Mouse (Mus musculus): ENCODE results near the gene Rec114. TPM values are rescaled to one million over a fixed set of nuclear protein-coding genes. Genes with fewer than 3 reads are reported as not detected.

The Rec114 gene
- total RNA-seq, 2 experiments from 2014 or later = not detected

GRCm38 (mm10) chr9:58662791-58663190 is 81.0 kb downstream of the Rec114 start:
- no peak for DNase-seq (ENCODE audit: low spot score in 2 of 2)

DNA sequence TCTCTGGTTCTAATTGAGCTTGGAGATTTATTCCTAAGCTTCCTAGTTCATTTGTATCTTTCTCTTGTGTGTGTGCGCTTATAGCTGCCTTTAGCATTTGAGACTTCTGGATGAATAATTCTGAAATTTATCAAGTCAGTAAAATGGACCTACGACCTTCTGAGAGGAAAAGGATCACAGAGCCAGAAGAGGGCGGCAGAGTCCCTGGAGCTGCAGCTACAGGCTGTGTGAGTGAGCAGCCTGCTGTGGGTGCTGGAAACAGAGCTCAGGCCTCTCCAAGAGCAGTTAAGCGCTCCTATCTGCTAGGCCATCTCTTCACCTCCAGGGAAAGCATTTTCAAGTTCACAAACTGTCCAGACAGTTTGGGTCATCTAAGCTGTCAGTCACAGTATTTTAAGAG is 81.8 kb downstream of the Rec114 start:
- DNase-seq (ENCODE audit: low spot score in 2 of 2) = no peak

DNA sequence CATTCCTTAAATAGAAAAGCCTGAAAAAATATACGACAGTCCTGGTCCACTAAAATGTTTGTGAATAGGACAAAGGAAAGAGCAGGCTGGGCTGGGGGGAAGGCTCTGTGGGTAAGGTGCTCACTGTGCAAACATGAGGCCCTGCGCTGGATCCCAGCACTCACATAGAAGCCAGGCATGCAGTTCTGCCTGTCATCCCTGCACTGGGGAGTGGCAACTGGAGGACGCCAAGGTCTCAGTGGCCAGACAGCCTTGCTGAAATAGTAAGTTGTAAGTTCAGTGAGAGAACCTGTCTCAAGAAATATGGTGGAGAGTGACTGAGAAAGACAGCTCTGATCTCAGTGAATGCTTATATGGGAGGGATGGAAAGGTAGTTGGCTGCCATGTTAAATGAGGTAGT is 83.1 kb downstream of the Rec114 start:
- no peak for DNase-seq (ENCODE audit: low spot score in 2 of 2)

DNA sequence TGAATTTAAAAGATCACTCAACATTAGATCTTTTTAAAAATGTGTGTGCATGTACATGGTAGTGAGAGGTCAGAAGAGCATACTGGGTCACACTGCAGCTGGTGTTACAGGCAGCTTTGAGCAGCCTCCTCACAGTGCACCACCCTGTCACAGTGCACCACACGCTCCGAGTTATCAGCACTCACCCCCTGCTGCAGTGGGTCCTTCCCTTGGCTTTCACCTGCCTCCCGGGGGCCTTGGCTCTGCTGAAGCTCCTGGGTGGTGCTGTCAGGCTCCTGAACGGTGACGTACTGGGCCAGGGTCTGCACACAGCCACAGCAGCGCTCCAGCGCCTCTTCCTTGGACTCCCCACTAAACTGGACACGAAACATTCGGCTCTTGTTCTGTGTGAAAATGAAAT is 83.8 kb downstream of the Rec114 start:
- no peak for DNase-seq (ENCODE audit: low spot score in 2 of 2)

- DNase-seq (ENCODE audit: low spot score in 2 of 2) = no peak
These were observed 84.4 kb downstream of the Rec114 start for GRCm38 (mm10) chr9:58659331-58659730.

GRCm38 (mm10) chr9:58658596-58659309 is 85.0 kb downstream of the Rec114 start:
- no peak for DNase-seq (ENCODE audit: low spot score in 2 of 2)

- DNase-seq (ENCODE audit: low spot score in 2 of 2) = no peak
These were observed 85.8 kb downstream of the Rec114 start for GRCm38 (mm10) chr9:58657735-58658512.

GRCm38 (mm10) chr9:58656824-58657223 is 86.9 kb downstream of the Rec114 start:
- DNase-seq (ENCODE audit: low spot score in 2 of 2) = no peak

- DNase-seq (ENCODE audit: low spot score in 2 of 2) = no peak
These were observed 87.4 kb downstream of the Rec114 start for GRCm38 (mm10) chr9:58656396-58656795.

GRCm38 (mm10) chr9:58654494-58654893 is 89.3 kb downstream of the Rec114 start:
- DNase-seq (ENCODE audit: low spot score in 2 of 2) = no peak

DNA sequence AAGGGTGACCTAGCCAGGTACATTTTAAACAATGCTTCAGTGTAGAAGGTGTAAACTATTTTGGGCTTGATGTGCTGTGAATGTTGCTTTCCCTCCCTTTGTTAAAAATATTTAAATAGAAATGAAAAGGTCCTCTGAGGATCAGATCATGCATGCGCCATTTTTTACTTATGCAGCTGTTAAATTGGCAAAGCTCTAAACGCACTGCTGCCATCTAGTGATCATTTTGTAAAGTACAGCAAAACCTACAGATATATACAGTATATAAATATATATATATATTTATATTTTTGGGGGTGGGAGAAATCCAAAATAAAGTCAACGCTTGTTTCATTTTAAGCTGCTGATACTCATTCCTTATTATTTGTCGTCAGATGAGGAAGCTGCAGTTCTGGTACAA is 91.8 kb downstream of the Rec114 start:
- peak in 1 of 2 experiments; percentile 62 for DNase-seq (ENCODE audit: low spot score in 2 of 2)

GRCm38 (mm10) chr9:58649265-58649626 is 94.5 kb downstream of the Rec114 start:
- no peak for DNase-seq (ENCODE audit: low spot score in 2 of 2)

GRCm38 (mm10) chr9:58648406-58649264 is 95.1 kb downstream of the Rec114 start:
- no peak for DNase-seq (ENCODE audit: low spot score in 2 of 2)

- no peak for DNase-seq (ENCODE audit: low spot score in 2 of 2)
These were observed 113.3 kb downstream of the Rec114 start for GRCm38 (mm10) chr9:58630441-58630840.

DNA sequence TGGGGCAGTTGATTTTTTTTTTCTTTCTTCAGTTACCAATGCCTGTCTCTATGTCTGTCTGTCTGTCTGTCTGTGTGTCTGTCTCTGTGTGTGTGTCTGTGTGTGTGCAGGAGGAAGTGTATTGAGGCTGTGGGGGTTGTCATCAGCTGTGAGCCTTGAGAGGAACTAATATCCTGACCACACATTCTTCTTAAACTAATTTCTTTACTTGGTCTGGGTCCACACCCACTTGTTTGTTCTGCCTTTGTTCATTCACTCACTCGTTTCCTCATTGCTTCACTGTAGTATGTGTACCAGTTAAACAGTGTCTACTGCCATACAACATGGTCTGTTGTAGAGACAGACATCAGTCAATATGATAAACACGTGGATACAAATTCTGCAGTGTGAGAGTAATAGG is 116.6 kb downstream of the Rec114 start:
- DNase-seq (ENCODE audit: low spot score in 2 of 2) = no peak

- DNase-seq (ENCODE audit: low spot score in 2 of 2) = no peak
These were observed 120.8 kb downstream of the Rec114 start for GRCm38 (mm10) chr9:58623009-58623408.

DNA sequence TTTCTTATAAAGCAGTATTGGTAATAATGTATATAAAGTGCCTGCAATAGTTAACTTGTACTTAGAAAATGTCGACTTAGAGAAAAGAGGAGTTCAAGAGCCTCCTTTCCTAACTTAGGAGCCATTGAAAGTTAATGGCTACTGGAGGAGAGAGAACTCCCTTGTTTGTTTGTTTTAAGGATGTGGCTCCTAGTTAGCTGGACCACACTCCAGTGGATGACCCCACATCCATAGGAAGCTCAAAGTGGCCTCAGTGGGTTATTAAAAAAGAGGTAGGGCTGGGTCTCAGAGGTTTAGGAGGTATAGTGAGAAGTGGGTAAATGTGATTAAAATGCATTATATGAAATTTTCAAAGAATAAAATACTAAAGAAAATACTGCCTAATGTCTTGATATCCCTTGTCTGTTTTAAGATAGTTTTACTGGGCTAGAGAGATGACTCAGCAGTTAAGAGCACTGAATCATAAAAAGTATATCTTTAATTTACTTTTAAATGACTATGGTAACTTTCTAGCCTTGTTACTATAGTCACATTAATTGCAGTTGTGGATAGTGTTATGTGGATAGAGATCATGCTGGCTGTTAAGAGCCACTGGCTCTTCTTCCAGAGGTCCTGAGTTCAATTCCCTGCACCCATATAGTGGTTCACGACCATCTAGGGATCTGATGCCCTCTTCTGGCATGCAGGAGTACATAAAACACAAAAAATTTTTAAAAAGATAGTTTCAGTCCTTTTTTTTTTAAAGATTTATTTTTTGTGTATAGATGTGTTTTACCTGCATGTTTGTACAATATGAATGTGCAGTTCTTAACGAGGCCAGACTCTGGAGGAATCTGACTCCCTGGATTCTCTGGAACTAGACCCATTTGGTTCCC is 128.5 kb downstream of the Rec114 start:
- DNase-seq (ENCODE audit: low spot score in 2 of 2) = no peak

DNA sequence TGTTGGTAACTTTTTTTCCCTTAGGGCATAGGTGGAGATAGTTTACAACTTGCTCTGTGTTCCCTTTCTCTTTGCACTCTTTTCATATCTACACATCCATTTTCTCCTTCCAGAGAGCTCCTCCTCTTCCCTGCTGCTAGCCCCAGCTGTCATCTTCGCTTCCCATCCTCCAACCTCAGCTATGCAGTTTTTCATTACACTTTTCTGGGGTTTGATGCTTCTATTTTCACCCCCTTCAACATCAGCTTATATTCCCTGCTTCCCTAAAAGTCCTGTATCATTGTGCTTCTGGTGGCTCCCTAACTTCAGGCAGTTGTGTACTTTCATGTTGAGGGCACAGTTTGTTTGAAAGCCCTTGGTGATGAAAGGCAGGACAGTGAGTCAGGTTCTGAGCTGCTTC is 130.0 kb downstream of the Rec114 start:
- peak; percentile 26 to 51 for DNase-seq (ENCODE audit: low spot score in 2 of 2)
